ENCODE assay signal across 14 mouse cellular contexts in the genomic region with DNA sequence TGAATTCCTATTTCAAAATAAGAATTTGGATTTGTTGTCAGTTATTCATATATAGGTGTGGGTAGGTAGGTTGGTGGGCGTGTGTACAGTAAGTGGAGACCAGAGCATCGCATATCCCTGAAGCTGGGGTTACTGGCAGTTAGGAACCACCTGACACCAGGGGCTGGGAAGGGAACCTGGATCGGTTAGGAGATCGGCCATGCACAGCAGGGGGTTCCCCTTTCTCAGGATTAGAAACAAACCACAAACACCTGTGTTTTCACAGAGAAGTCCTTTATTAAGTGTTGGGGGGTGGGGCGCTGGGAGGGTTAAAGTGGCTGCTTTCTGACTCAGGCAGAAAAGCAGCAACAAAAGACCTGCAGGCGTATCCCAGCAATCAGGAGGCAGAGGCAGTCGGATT.
DNase-seq lines count a peak whose midpoint lies in the region; ATAC-seq and TF ChIP-seq lines count a peak whose summit lies in the region.
"Had no signal": no experiment of that assay in that cellular context is flagged by ENCODE, and none has a peak within 500 bp of the region (broad histone marks: within the 10 kb centered on the region; RNA-seq: fewer than 3 reads in every experiment).

No protein-coding gene starts in this region.

- no peak overlapping the region for H3K27ac ChIP-seq in stomach, postnatal 0 days (replicated peaks)
- H3K27ac ChIP-seq: liver, embryonic 14.5 days; macrophage had no signal

- no peak for TF ChIP-seq EP300 in stomach, postnatal 0 days (optimal IDR thresholded peaks at IDR 0.05)

- intact Hi-C loops in heart, postnatal 36 days (cut with DNase I), result loop anchor here (2.0 to 10.0 kb wide), 4 partner anchors 236 to 506 kb away; no protein-coding TSS in a partner anchor

- H3K9ac ChIP-seq in stomach, postnatal 0 days (ENCODE audit: low read length), result no peak overlapping the region
- H3K9ac ChIP-seq: forebrain, postnatal 0 days; liver, embryonic 14.5 days had no signal

- H3K27me3 ChIP-seq in stomach, postnatal 0 days (ENCODE audit: control insufficient read depth, insufficient read depth, low read length), result no peaks in the 10 kb centered on the region

- TF ChIP-seq CTCF in stomach, postnatal 0 days (IDR thresholded peaks at IDR 0.05; ENCODE audit: low read depth), result no peak

- no peak overlapping the region for H3K4me3 ChIP-seq in stomach, postnatal 0 days (ENCODE audit: low read depth, low read length)

- no peaks in the 10 kb centered on the region for H3K36me3 ChIP-seq in stomach, postnatal 0 days (ENCODE audit: control insufficient read depth, insufficient read depth, low read length)

- no peak overlapping the region for H3K4me2 ChIP-seq in stomach, postnatal 0 days (replicated peaks; ENCODE audit: low read depth)

- no peak for ATAC-seq in CD4-positive, CD25-positive, alpha-beta regulatory T cell, adult 4 months
- 0 out of 2 replicates have a peak, but pooled peaks have one; percentile 7 for ATAC-seq in common myeloid progenitor, adult 5-6 weeks (replicated peaks; ENCODE audit: low read depth, poor library complexity, severe bottlenecking)
- ATAC-seq in neutrophil, adult 5-6 weeks (ENCODE audit: extremely low read depth, insufficient number of reproducible peaks, low FRiP score, poor library complexity, severe bottlenecking), result peak; percentile 25; the same call in 1 of the 2 replicates
- no peak for ATAC-seq in stomach, postnatal 0 days (ENCODE audit: low FRiP score, low TSS enrichment)
- ATAC-seq: forebrain, postnatal 0 days; intestine, embryonic 16.5 days had no signal

- peak; percentile 32 for DNase-seq in CD4-positive, CD25-positive, alpha-beta regulatory T cell, adult 2 months (ENCODE audit: low read depth, low spot score)
- DNase-seq in 416B (ENCODE audit: low read depth), result peak; percentile 27
- DNase-seq in stomach, postnatal 0 days (ENCODE audit: low spot score), result no peak
- no peak for DNase-seq in heart, postnatal 36 days
- DNase-seq in adrenal gland, postnatal 36 days, result no peak
- DNase-seq: cerebellum, adult 8-10 months; forebrain, postnatal 0 days; heart, postnatal 14 days had no signal

- WGBS in stomach, postnatal 0 days, result 70% methylated on average over 7 of the region's 7 CpGs

- no peaks in the 10 kb centered on the region for H3K4me1 ChIP-seq in stomach, postnatal 0 days (replicated peaks; ENCODE audit: control insufficient read depth, insufficient read depth)

- no peaks in the 10 kb centered on the region for H3K9me3 ChIP-seq in stomach, postnatal 0 days (ENCODE audit: control insufficient read depth, low read length)

Comparison
In these comparisons a context has a peak if more than half of its experiments do, and no peak if none do; other contexts are left out.
1. DNase-seq: peak in CD4-positive, CD25-positive, alpha-beta regulatory T cell, adult 2 months (single experiment) and 416B (single experiment); none in stomach, postnatal 0 days (single experiment), heart, postnatal 36 days (0 of 2) and adrenal gland, postnatal 36 days (0 of 2).
2. ATAC-seq: peak in common myeloid progenitor, adult 5-6 weeks (single experiment) and neutrophil, adult 5-6 weeks (single experiment); none in CD4-positive, CD25-positive, alpha-beta regulatory T cell, adult 4 months (single experiment) and stomach, postnatal 0 days (single experiment).